Mouse (Mus musculus) thymus, postnatal 4 days (tissue): Measurements from ENCODE around the gene Ythdf1.

Source experiments
- DNase-seq: peaks from one replicate; pipeline ENCODE4 v3.0.0; 2021

Ythdf1 gene

DNA sequence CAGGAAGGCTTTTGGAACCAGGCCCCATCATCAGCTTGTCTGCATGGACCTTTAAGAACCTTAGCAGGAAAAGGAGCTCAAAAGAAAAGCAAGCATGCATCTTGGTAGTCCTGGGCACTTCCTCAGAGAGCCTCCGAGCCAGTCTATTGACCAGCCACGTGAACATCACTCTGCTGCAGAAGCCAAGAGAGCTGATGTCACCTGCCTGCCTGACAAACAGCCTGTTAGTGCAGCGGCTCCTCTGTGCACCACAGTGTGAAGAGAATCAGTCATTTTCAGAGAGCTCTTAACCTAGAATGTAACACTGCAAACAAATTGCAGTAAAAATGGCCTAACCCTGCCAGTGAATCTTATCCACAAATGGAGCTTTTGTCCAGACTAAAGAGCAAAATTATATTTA, 50.7 kb downstream of the Ythdf1 start:
- DNase-seq, result no peak

DNA sequence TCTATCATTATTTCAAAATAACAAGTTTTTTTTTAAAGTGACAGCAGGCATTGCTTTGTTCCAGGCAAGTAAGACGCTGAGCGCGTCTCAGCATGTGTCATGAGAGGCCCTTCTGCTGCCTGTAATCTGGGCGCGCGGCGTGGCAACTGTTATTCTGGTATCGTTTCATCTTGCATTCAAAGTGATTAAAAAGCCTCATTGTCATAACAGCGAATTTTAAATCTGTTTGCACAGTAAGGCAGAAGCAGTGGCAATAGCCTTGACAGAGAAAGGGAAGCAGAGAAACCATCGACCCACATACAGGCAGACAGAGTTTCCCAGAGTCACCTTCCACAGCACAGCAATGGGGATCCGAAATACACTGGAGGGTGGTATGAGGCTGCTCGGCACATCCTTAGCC, 59.2 kb downstream of the Ythdf1 start:
- DNase-seq, result no peak

DNA sequence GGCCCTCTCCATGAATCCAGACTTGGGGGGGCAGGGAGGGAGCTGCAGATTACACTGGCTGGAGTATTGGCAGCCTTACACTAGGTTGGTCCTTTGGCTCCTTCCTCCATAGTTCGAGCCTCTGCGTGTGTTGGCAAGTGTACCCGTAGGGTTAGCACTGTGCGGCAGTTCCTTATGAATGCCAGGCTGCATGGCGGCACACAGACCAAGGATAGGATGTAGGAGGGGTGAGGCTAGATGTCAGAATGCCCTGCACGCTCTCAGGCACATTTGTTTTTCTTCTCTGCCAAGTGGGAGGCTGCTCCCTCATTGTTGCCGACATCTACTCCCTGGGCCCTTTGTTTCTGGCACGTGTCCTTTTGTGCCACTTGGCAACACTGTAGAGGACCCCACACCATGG, 63.6 kb downstream of the Ythdf1 start:
- no peak for DNase-seq

- no peak for DNase-seq
These were observed 65.7 kb downstream of the Ythdf1 start for GRCm38 (mm10) chr2:180855005-180855544.
